Mouse (Mus musculus) heart, postnatal 25 days (tissue): ENCODE measurements around the gene Htr5b. TPM values are rescaled to one million over a fixed set of nuclear protein-coding genes. Genes with fewer than 3 reads are reported as not detected.

ENCODE experiments used
- DNase-seq: peaks from one replicate; pipeline ENCODE4 v3.0.0; 2022; ENCODE audit warnings: low spot score
- intact Hi-C: fragments of 180-260 bp; cut with DNase I; formaldehyde crosslinking; loops from one replicate; pipeline ENCODE4 v1.15.1; 2025
- total RNA-seq, 2 experiments: library from RNA; stranded (reverse); gene quantifications; 2 replicates each; pipeline ENCODE4 v1.2.3; 2021

Gene Htr5b
- total RNA-seq, 2 experiments from 2014 or later = not detected

GRCm38 (mm10) chr1:121497093-121497492 lies 31.2 kb downstream of the Htr5b start:
- intact Hi-C loops = no loop called here
- DNase-seq = no peak

GRCm38 (mm10) chr1:121490241-121490640 lies 38.0 kb downstream of the Htr5b start:
- DNase-seq = no peak
- intact Hi-C loops = no loop called here

- DNase-seq = no peak
- intact Hi-C loops = loop anchor here (5.0 kb wide), 1 partner anchor 45 kb away; no protein-coding TSS in a partner anchor
Observed at GRCm38 (mm10) chr1:121486803-121487202, 41.5 kb downstream of the Htr5b start.

GRCm38 (mm10) chr1:121483091-121483490 lies 45.2 kb downstream of the Htr5b start:
- intact Hi-C loops = no loop called here
- no peak for DNase-seq

- DNase-seq = no peak
- intact Hi-C loops = no loop called here
Observed at GRCm38 (mm10) chr1:121479403-121479802, 48.9 kb downstream of the Htr5b start.

- intact Hi-C loops = no loop called here
- DNase-seq = no peak
Observed at GRCm38 (mm10) chr1:121478284-121478980, 49.8 kb downstream of the Htr5b start.

- no peak for DNase-seq
- intact Hi-C loops = no loop called here
Observed at GRCm38 (mm10) chr1:121477716-121478115, 50.5 kb downstream of the Htr5b start.

- intact Hi-C loops = no loop called here
- no peak for DNase-seq
Observed at GRCm38 (mm10) chr1:121471503-121471902, 56.8 kb downstream of the Htr5b start.

- DNase-seq = no peak
- intact Hi-C loops = no loop called here
Observed at GRCm38 (mm10) chr1:121468271-121468670, 60.0 kb downstream of the Htr5b start.

- no peak for DNase-seq
- intact Hi-C loops = no loop called here
Observed at GRCm38 (mm10) chr1:121466276-121466675, 62.0 kb downstream of the Htr5b start.

- intact Hi-C loops = no loop called here
- no peak for DNase-seq
Observed at GRCm38 (mm10) chr1:121463806-121464205, 64.5 kb downstream of the Htr5b start.

- DNase-seq = no peak
- intact Hi-C loops = no loop called here
Observed at GRCm38 (mm10) chr1:121462643-121463042, 65.6 kb downstream of the Htr5b start.

GRCm38 (mm10) chr1:121461895-121462294 lies 66.4 kb downstream of the Htr5b start:
- intact Hi-C loops = no loop called here

GRCm38 (mm10) chr1:121460077-121460476 lies 68.2 kb downstream of the Htr5b start:
- intact Hi-C loops = no loop called here
- DNase-seq = no peak

More at GRCm38 (mm10) chr1:121461895-121462294, 66.4 kb downstream of the Htr5b start:
- no peak for DNase-seq

Other genes starting within 250 kb of the Htr5b start
- 10 to 100 TPM; 58.1 to 65.9 TPM for gene Insig2, start 195.9 kb downstream of the Htr5b start, total RNA-seq
- gene Ccdc93, start 97.4 kb downstream of the Htr5b start, total RNA-seq = 10 to 100 TPM; 14.0 to 14.5 TPM
- gene Ddx18, start 39.5 kb upstream of the Htr5b start, total RNA-seq = 10 to 100 TPM; 14.6 to 16.2 TPM